Mouse (Mus musculus) limb, embryonic 11.5 days (tissue): ENCODE data around the gene Yipf2. TPM values are rescaled to one million over a fixed set of nuclear protein-coding genes. Genes with fewer than 3 reads are reported as not detected.

Experiments
- ATAC-seq: fragments of 200-750 bp; cut with Nextera tagmentation; 2 replicates; pipeline ENCODE4 v1.8.0; 2017; ENCODE audit warnings: low read depth; ENCODE audit not compliant: insufficient number of reproducible peaks, low FRiP score, low TSS enrichment
- DNase-seq: peaks from one replicate; pipeline ENCODE4 v3.0.0-alpha.2; 2015; ENCODE audit warnings: low spot score
- H3K27ac ChIP-seq: fragments of 300-500 bp; sonication (generic); replicated peaks from 2 replicates; pipeline ENCODE4 v1.5.1; 2014; ENCODE audit warnings: low read depth, mild to moderate bottlenecking, low read length
- H3K27me3 ChIP-seq: fragments of 300-500 bp; sonication (generic); 2 replicates; pipeline ENCODE4 v1.6.1; 2014; ENCODE audit warnings: mild to moderate bottlenecking, low read length, mixed read lengths; ENCODE audit not compliant: control insufficient read depth, insufficient read depth
- H3K36me3 ChIP-seq: fragments of 300-500 bp; sonication (generic); 2 replicates; pipeline ENCODE4 v1.6.1; 2014; ENCODE audit warnings: mild to moderate bottlenecking, low read length, moderate library complexity, mixed read lengths; ENCODE audit not compliant: control insufficient read depth, insufficient read depth
- H3K4me1 ChIP-seq: fragments of 300-500 bp; sonication (generic); 2 replicates; pipeline ENCODE4 v1.6.1; 2014; ENCODE audit warnings: low read length, mixed read lengths; ENCODE audit not compliant: control insufficient read depth, insufficient read depth
- H3K4me2 ChIP-seq: fragments of 300-500 bp; sonication (generic); 2 replicates; pipeline ENCODE4 v1.6.1; 2014; ENCODE audit warnings: low read depth, mild to moderate bottlenecking, moderate library complexity; ENCODE audit not compliant: severe bottlenecking
- H3K4me3 ChIP-seq: fragments of 300-500 bp; sonication (generic); 2 replicates; pipeline ENCODE4 v1.5.1; 2014; ENCODE audit warnings: low read depth, low read length
- H3K9ac ChIP-seq: fragments of 300-500 bp; sonication (generic); 2 replicates; pipeline ENCODE4 v1.6.1; 2014; ENCODE audit warnings: mild to moderate bottlenecking, low read length
- H3K9me3 ChIP-seq: fragments of 300-500 bp; sonication (generic); 2 replicates; pipeline ENCODE4 v1.6.1; 2016; ENCODE audit warnings: low read length; ENCODE audit not compliant: control insufficient read depth
- WGBS: fragments of 180-500 bp; shearing (Covaris S2); extraction: QIAGEN DNeasy Blood & Tissue Kit; methylation state at CpG from one replicate; pipeline ENCODE4 v1.1.7; 2014; 5-methylcytosine and 5-hydroxymethylcytosine counted together
- polyA plus RNA-seq: library from polyadenylated mRNA; unstranded; fragments of >200 nt; fragmentation: Nextera tagmentation; extraction: Ambion mirVana; gene quantifications from 2 replicates; pipeline ENCODE4 v1.2.1, GENCODE M21; 2014

Yipf2 gene
- polyA plus RNA-seq, 1 experiment from 2014 or later, result 14.0 TPM

DNA sequence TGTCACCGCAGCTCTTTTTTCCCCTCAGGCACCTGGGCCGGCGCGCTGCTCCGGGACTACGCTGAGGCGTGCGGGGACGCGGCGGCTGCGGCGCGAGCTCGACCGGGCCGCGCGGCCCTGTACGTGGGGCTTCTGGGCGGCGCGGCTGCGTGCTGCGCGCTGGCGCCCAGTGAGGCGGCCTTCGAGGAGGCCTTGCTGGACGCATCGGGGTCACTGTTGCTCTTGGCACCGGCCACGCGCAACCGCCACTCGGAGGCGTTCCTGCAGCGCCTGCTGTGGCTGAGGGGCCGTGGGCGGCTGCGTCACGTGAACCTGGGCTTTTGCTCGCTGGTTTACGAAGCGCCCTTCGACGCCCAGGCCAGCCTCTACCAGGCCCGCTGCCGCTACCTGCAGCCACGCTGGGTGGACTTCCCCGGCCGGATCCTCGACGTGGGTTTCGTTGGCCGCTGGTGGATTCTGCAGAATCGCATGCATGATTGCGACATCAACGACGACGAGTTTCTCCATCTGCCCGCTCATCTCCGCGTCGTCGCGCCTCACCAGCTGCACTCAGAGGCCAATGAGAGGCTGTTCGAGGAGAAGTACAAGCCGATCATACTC is 594 bp upstream of the Yipf2 start:
- 2% methylated on average over 67 of the region's 69 CpGs for WGBS
- peak overlapping the region; percentile 95 for H3K4me2 ChIP-seq
- H3K27ac ChIP-seq, result peak overlapping the region; percentile 69
- H3K27me3 ChIP-seq, result no peaks in the 10 kb centered on the region
- no peaks in the 10 kb centered on the region for H3K9me3 ChIP-seq
- DNase-seq (peak; percentile 45), ATAC-seq (peak; percentile 40)
- peak overlapping the region; percentile 91 for H3K4me3 ChIP-seq
- H3K4me1 ChIP-seq, result peaks cover 11% of the 10 kb centered on the region
- peaks cover 14% of the 10 kb centered on the region for H3K36me3 ChIP-seq
- H3K9ac ChIP-seq, result peak overlapping the region; percentile 90

DNA sequence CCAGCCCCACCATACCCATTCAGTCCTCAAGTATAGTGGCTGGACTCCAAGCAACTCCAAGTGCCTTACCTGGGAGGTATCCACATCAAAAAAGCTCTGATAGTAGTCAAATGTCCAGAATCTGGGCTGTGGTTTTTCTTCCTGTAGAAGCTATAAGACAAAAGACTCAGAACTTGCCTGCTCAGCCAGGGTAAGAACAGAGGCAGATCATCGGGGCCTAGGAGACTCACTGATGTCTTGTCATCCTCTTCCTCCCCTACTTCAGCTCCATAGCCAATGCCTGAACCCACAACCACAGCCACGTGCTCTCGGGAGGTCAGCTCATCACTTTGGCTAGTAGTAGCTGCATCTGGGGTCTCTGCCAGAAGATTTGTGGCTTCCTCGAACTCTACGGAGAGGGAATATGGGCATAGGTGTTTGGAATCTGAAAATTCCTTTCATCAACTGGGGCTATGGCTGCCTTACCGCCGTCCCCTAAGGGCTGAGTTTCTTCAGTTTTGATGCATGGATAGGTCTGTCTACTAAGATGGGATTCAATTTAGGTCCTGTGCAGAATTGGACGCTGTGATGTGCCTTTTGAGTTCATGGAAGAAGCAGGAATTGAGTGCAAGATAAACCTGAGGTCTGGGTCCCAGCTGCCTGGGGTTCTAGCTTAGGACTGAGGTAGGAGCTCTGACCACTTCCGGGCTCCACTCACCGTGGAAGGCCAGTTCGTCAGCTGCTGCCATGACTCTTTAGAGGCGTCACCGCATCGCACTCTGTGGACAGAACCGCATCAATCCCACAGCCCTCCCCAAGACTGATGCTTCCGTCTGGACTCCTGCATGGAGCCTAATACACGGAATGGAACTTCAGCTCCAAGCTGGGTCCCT is 561 bp downstream of the Yipf2 start:
- Histone ChIP-seq H3K36me3 (peaks cover 25% of the 10 kb centered on the region), H3K4me2 (peak overlapping the region; percentile 85), H3K27me3 (no peaks in the 10 kb centered on the region), H3K4me3 (peak overlapping the region; percentile 91), H3K9me3 (no peaks in the 10 kb centered on the region), H3K27ac (0 out of 2 replicates have a peak overlapping the region, but pooled peaks have one; percentile 36), H3K4me1 (peaks cover 11% of the 10 kb centered on the region), H3K9ac (peak overlapping the region; percentile 56)
- peak; percentile 59 for ATAC-seq
- 19% methylated on average over 17 of the region's 17 CpGs for WGBS
- no peak for DNase-seq

DNA sequence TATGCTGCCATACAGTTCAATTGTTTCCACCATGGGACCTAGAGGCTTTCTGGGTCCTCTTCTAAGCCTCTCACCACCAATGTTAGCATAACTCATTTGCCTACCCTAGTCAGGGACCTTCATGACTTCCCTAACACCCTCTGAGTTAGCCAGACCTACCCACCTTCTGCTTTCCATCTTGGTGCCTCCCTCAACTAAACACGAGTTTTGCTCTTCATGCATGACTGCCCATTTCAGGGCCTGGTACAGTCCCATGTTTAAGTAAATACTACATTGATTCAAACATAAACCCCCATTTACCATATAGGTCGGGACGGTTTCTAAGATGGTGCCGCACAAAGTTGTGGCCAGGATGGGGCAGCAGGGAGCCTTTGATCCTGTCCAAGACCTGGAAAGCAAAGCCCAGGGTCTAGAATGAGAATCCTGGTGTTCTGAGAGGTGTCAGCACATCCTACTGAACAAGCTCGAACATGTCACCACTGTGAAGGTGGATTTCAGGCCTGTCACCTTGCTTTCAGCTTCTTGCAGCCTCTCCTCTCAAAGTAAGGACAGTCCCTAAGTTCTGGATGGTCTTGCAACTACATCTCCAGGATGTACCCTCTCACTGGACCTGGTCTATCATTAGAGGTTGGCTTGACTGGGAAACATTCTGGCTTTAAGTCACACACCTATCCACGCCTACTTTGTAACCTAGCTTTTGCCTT is 1.3 kb downstream of the Yipf2 start:
- no peak for DNase-seq
- peak overlapping the region; percentile 85; the same call in 1 of the 2 replicates for H3K4me2 ChIP-seq
- H3K9ac ChIP-seq, result no peak overlapping the region; the same call in 1 of the 2 replicates
- ATAC-seq, result no peak
- peaks cover 11% of the 10 kb centered on the region for H3K4me1 ChIP-seq
- 88% methylated on average over 6 of the region's 6 CpGs for WGBS
- H3K4me3 ChIP-seq, result no peak overlapping the region
- H3K36me3 ChIP-seq, result peaks cover 28% of the 10 kb centered on the region
- H3K27ac ChIP-seq, result no peak overlapping the region
- no peaks in the 10 kb centered on the region for H3K27me3 ChIP-seq
- no peaks in the 10 kb centered on the region for H3K9me3 ChIP-seq

DNA sequence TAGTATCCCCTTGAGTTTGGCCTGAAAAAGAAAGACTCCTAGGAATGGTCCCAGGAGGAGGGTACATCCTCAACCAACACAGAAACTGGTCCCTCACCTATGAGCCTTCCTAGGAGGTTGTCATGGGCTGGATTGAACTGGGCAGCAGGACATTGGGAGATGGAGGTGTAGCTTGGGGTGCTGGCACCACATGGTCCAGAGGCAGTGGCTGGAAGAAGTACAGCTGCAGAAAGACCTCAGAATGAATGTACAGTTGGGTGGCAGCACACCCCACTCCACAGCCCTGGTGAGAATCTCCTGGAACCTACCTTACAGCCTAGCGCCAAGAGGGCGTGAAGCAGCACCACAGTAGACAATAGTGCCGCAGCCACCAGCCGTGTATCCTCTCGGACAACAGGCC is 3.1 kb downstream of the Yipf2 start:
- peaks cover 11% of the 10 kb centered on the region for H3K4me1 ChIP-seq
- DNase-seq (no peak), ATAC-seq (no peak)
- no peaks in the 10 kb centered on the region for H3K9me3 ChIP-seq
- WGBS, result 94% methylated on average over 5 of the region's 5 CpGs
- no peak overlapping the region for H3K9ac ChIP-seq
- no peaks in the 10 kb centered on the region for H3K27me3 ChIP-seq
- H3K4me3 ChIP-seq, result no peak overlapping the region
- H3K27ac ChIP-seq, result no peak overlapping the region
- no peak overlapping the region for H3K4me2 ChIP-seq
- peaks cover 32% of the 10 kb centered on the region for H3K36me3 ChIP-seq

DNA sequence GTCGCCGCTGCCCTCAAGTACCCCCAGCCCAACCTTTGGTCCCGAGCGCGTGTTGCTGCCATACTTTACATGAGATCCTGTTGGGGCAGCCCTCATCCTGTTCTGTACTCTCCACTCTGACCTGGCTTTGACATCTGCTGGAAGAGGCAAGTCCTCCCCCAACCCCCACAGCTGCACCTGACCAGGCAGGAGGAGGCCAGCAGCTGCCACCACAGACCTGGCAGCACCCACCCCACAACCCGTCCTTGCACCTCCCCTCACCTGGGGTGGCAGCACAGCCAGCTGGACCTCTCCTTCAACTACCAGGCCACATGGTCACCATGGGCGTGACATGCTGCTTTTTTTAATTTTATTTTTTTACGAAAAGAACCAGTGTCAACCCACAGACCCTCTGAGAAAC is 4.3 kb downstream of the Yipf2 start:
- ATAC-seq, result no peak
- Histone ChIP-seq H3K27ac (no peak overlapping the region), H3K4me3 (no peak overlapping the region), H3K9ac (no peak overlapping the region), H3K9me3 (no peaks in the 10 kb centered on the region), H3K4me2 (no peak overlapping the region), H3K27me3 (no peaks in the 10 kb centered on the region), H3K36me3 (peaks cover 36% of the 10 kb centered on the region), H3K4me1 (peaks cover 6% of the 10 kb centered on the region)
- no peak for DNase-seq
- WGBS, result 89% methylated on average over 8 of the region's 8 CpGs

DNA sequence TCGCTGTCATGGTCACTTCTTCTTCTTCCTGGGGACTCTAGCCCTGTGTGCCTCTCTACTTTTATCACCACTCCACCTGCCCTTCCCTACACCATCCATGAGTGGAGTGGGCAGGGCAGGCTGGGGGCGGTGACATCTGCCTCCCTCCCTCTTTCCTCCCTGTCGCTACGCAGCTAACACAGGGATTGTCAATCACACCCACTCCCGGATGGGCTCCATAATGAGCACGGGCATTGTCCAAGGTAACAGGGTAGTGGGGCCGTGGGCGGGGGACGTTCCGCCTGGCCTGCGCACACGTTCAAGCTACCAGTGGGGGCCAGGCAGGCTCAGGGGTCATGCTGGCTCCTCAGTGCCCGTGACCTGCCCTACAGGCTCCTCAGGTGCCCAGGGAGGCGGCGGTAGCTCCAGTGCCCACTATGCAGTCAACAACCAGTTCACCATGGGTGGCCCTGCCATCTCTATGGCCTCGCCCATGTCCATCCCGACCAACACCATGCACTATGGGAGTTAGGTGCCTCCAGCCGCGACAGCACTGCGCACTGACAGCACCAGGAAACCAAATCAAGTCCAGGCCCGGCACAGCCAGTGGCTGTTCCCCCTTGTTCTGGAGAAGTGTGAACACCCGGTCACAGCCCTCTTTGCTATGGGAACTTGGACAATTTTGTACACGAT is 4.8 kb downstream of the Yipf2 start:
- H3K4me1 ChIP-seq, result peaks cover 6% of the 10 kb centered on the region
- 89% methylated on average over 23 of the region's 23 CpGs for WGBS
- ATAC-seq, result no peak

DNA sequence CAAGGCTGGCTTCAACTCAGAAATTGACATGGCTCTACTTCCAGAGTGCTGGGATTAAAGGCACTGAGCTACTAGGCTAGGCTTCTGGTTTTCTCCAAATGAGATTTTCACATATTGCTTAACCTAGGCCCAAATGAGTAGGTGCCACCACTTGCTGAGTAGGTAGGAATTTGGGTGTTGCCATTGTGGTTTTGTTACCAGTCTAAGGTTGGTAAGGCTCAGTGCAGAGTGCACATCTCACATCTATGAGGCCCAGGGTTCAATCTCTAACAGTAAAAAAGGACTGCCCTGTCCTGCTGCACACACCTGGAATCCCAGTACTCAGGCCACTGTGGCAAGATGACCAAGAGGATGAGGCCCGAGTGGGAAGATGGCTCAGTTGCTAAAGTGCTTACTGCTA is 7.2 kb downstream of the Yipf2 start:
- H3K36me3 ChIP-seq, result peaks cover 49% of the 10 kb centered on the region

More for the DNA sequence above, 4.8 kb downstream of the Yipf2 start:
- H3K27ac ChIP-seq, result no peak overlapping the region
- H3K4me2 ChIP-seq, result no peak overlapping the region
- H3K4me3 ChIP-seq, result no peak overlapping the region
- H3K9ac ChIP-seq, result no peak overlapping the region
- no peaks in the 10 kb centered on the region for H3K27me3 ChIP-seq
- no peak for DNase-seq
- H3K9me3 ChIP-seq, result no peaks in the 10 kb centered on the region
- H3K36me3 ChIP-seq, result peaks cover 40% of the 10 kb centered on the region

DNA sequence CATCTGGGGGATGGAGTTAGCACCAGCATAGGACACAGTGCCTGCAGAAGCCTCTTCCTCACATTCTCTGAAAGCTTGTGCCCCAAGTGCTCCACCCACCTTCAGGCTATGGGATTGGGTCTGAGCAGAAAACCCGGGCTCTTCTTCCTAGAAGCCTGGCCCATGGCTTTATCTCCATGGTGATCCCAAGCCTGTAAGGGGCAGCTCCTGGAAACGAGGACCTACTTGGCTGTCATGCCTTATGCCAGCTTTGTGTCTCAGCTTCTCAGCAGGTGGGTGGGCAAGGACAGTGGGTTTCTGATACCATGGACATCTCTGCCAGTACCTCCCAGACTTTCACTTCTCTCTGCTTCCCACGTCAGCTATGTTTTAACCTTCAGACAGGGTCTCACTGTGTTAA is 14.4 kb downstream of the Yipf2 start:
- Histone ChIP-seq H3K4me3 (no peak overlapping the region), H3K27ac (no peak overlapping the region), H3K9ac (no peak overlapping the region), H3K4me2 (no peak overlapping the region), H3K9me3 (no peaks in the 10 kb centered on the region), H3K4me1 (no peaks in the 10 kb centered on the region), H3K36me3 (peaks cover 41% of the 10 kb centered on the region), H3K27me3 (no peaks in the 10 kb centered on the region)
- WGBS, result 85% methylated on average over 3 of the region's 3 CpGs
- DNase-seq, result no peak
- no peak for ATAC-seq

More for the DNA sequence above, 7.2 kb downstream of the Yipf2 start:
- no peak overlapping the region for H3K9ac ChIP-seq
- H3K27me3 ChIP-seq, result no peaks in the 10 kb centered on the region
- H3K4me2 ChIP-seq, result no peak overlapping the region
- ATAC-seq, result no peak
- H3K9me3 ChIP-seq, result no peaks in the 10 kb centered on the region
- no peak for DNase-seq
- H3K4me3 ChIP-seq, result no peak overlapping the region
- 93% methylated on average over 1 of the region's 1 CpGs for WGBS
- H3K4me1 ChIP-seq, result no peaks in the 10 kb centered on the region
- no peak overlapping the region for H3K27ac ChIP-seq
